Mouse (Mus musculus): ENCODE measurements around the gene Rhobtb1. TPM values are rescaled to one million over a fixed set of nuclear protein-coding genes. Genes with fewer than 3 reads are reported as not detected.

Gene Rhobtb1
- total RNA-seq, 2 experiments from 2014 or later = 8.8 to 11.4 TPM

GRCm38 (mm10) chr10:69334271-69335194 lies 183.3 kb downstream of the Rhobtb1 start:
- no peak for DNase-seq
- intact Hi-C loops (cut with DNase I; ENCODE audit: low total_unique reads) = no loop called here

GRCm38 (mm10) chr10:69335195-69335536 lies 183.9 kb downstream of the Rhobtb1 start:
- DNase-seq = peak; percentile 19

GRCm38 (mm10) chr10:69335611-69336010 lies 184.4 kb downstream of the Rhobtb1 start:
- no peak for DNase-seq
- intact Hi-C loops (cut with DNase I; ENCODE audit: low total_unique reads) = no loop called here

More at GRCm38 (mm10) chr10:69335195-69335536, 183.9 kb downstream of the Rhobtb1 start:
- intact Hi-C loops (cut with DNase I; ENCODE audit: low total_unique reads) = no loop called here

GRCm38 (mm10) chr10:69336219-69336618 lies 185.0 kb downstream of the Rhobtb1 start:
- DNase-seq = no peak
- intact Hi-C loops (cut with DNase I; ENCODE audit: low total_unique reads) = no loop called here

GRCm38 (mm10) chr10:69340001-69340400 lies 188.8 kb downstream of the Rhobtb1 start:
- no peak for DNase-seq
- intact Hi-C loops (cut with DNase I; ENCODE audit: low total_unique reads) = no loop called here

Other genes with a start within 250 kb of the Rhobtb1 start
- gene A930033H14Rik, start 61.7 kb downstream of the Rhobtb1 start, total RNA-seq (2021) = 1 to 10 TPM; 2.9 to 3.4 TPM
- gene Cdk1, start 201.5 kb downstream of the Rhobtb1 start, total RNA-seq (2021) = 10 to 100 TPM; 11.0 to 12.6 TPM
- gene Ank3, start 247.3 kb downstream of the Rhobtb1 start, total RNA-seq (2021) = 100 to 1,000 TPM in 1 of 2 experiments, 10 to 100 TPM in 1; 78.4 to 112 TPM